Comparison of ENCODE assay signal across 21 mouse cellular contexts in the genomic region with DNA sequence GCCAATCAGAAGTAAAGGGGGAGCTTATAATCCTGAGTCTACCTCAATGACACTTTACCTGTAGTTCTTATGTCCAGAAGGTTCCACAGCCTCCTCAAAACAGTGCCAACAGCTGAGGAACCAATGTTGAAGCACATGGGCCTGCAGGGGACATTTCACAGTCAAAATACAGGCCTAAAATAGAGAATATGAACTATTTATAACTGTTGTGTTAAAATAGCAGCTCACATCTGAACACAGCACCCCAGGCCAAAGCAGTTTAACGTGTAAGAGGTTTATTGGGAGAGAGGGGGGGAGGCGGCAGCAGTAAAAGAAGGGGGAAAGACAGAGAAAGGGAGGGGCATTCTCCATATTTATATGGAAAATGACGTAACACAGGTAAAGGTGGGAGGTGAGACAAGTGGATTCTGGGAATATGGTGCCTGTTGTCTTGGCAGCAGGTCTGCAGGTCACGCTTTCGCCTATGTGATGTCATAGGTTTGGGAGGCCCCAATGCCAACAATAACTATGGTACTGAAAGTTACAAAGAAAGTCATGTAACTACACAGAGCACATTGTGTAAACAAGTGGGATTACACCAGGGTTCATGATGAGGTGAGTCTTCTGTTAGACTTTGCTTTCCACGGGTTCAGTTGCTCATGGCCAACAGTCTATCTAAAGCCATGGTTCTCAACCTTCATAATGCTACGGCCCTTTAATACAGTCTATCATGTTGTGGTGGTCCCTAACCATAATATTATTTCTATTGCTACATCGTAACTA. TPM values are rescaled to one million over a fixed set of nuclear protein-coding genes. Genes with fewer than 3 reads are reported as not detected.
DNase-seq lines count a peak whose midpoint lies in the region; ATAC-seq and TF ChIP-seq lines count a peak whose summit lies in the region.
"Had no signal": no experiment of that assay in that cellular context is flagged by ENCODE, and none has a peak within 500 bp of the region (broad histone marks: within the 10 kb centered on the region; RNA-seq: fewer than 3 reads in every experiment).

No protein-coding gene starts in this region.

- dilution Hi-C loops in CH12.LX (cut with MboI; ENCODE audit: extremely low pct_ligation_motif_present, extremely low pct_unique_long_range_greater_than_20kb, low sequenced_read_pairs) = no loop called here

- no peaks in the 10 kb centered on the region; the same call in 1 of the 2 replicates for H3K79me2 ChIP-seq in liver, adult 2 months (ENCODE audit: control insufficient read depth, insufficient read depth, low read length)
- H3K79me2 ChIP-seq in CH12.LX (replicated peaks; ENCODE audit: control insufficient read depth, extremely low read depth, insufficient read depth, poor library complexity, severe bottlenecking) = no peaks in the 10 kb centered on the region; the same call in 1 of the 2 replicates

- in situ Hi-C loops in CH12.LX (cut with MboI; ENCODE audit: low pct_ligation_motif_present, low pct_unique_long_range_greater_than_20kb, low sequenced_read_pairs) = no loop called here

- DNase-seq in heart, adult 18-20 months = peak; percentile 7 to 14
- no peak for DNase-seq in heart, postnatal 14 days
- DNase-seq in liver, adult 2 months (ENCODE audit: extremely low read depth, low read depth, low spot score) = peak; percentile 57
- no peak for DNase-seq in CH12.LX (ENCODE audit: extremely low read depth)
- DNase-seq in liver, postnatal 0 days = no peak
- DNase-seq: adrenal gland, adult 8-10 months; adrenal gland, postnatal 25 days; cerebellum, adult 18-20 months; cerebellum, adult 9-10 months; cerebellum, postnatal 14 days; gastrocnemius, postnatal 25 days had no signal

- no peaks in the 10 kb centered on the region for H3K4me1 ChIP-seq in liver, adult 2 months (ENCODE audit: control insufficient read depth, insufficient read depth, low read length)
- no peaks in the 10 kb centered on the region for H3K4me1 ChIP-seq in liver, embryonic 12.5 days
- peaks cover 15 to 38% of the 10 kb centered on the region in 2 experiments for H3K4me1 ChIP-seq in CH12.LX (ENCODE audit: control insufficient read depth in 1 of 2, insufficient read depth in 2 of 2)
- H3K4me1 ChIP-seq in liver, postnatal 0 days (ENCODE audit: insufficient read depth) = no peaks in the 10 kb centered on the region
- H3K4me1 ChIP-seq: heart, embryonic 13.5 days had no signal

- H3K4me2 ChIP-seq in liver, embryonic 12.5 days = no peak overlapping the region
- H3K4me2 ChIP-seq in CH12.LX (ENCODE audit: insufficient read depth, low read depth, poor library complexity, severe bottlenecking) = peak overlapping the region; percentile 15; the same call in 1 of the 2 replicates
- H3K4me2 ChIP-seq in liver, postnatal 0 days (ENCODE audit: low read depth, low read length) = no peak overlapping the region
- H3K4me2 ChIP-seq: forebrain, embryonic 13.5 days; heart, embryonic 13.5 days; hindbrain, embryonic 12.5 days; hindbrain, embryonic 15.5 days had no signal

- WGBS in liver, adult 2 months = 82% methylated on average over 8 of the region's 8 CpGs
- 81% methylated on average over 8 of the region's 8 CpGs for WGBS in liver, embryonic 12.5 days (ENCODE audit: insufficient replicate concordance)
- WGBS in liver, postnatal 0 days (ENCODE audit: insufficient replicate concordance) = 85% methylated on average over 8 of the region's 8 CpGs

- no peak for TF ChIP-seq EP300 in CH12.LX (IDR thresholded peaks at IDR 0.05; ENCODE audit: low read length)
- TF ChIP-seq EP300 in liver, postnatal 0 days (IDR thresholded peaks at IDR 0.05; ENCODE audit: low read depth) = no peak

- no peaks in the 10 kb centered on the region for H3K27me3 ChIP-seq in liver, adult 2 months (ENCODE audit: control insufficient read depth, insufficient read depth, low read length)
- no peaks in the 10 kb centered on the region for H3K27me3 ChIP-seq in liver, embryonic 12.5 days (replicated peaks)
- H3K27me3 ChIP-seq in CH12.LX (replicated peaks) = no peaks in the 10 kb centered on the region
- H3K27me3 ChIP-seq in liver, postnatal 0 days (ENCODE audit: insufficient read depth, low read length) = no peaks in the 10 kb centered on the region
- H3K27me3 ChIP-seq: forebrain, embryonic 13.5 days; heart, embryonic 13.5 days; hindbrain, embryonic 12.5 days; hindbrain, embryonic 15.5 days had no signal

- TF ChIP-seq CTCF in liver, adult 2 months (IDR thresholded peaks at IDR 0.05; ENCODE audit: low read depth, low read length) = no peak
- TF ChIP-seq CTCF in CH12.LX (conservative IDR thresholded peaks at IDR 0.05 in 1 of 2, IDR thresholded peaks at IDR 0.05 in 1 of 2; ENCODE audit: low read depth in 2 of 2, low read length in 2 of 2) = no peak
- no peak for TF ChIP-seq CTCF in liver, postnatal 0 days (IDR thresholded peaks at IDR 0.05; ENCODE audit: low read depth)

- no peak for TF ChIP-seq POLR2A in liver, adult 2 months (IDR thresholded peaks at IDR 0.05; ENCODE audit: extremely low read depth, insufficient read depth, low read length)
- TF ChIP-seq POLR2A in CH12.LX (IDR thresholded peaks at IDR 0.05; ENCODE audit: low read depth, low read length) = no peak

- intact Hi-C loops in heart, postnatal 14 days (cut with DNase I) = no loop called here

- H3K27ac ChIP-seq in liver, adult 2 months (replicated peaks; ENCODE audit: insufficient read depth, low read depth, low read length) = no peak overlapping the region
- no peak overlapping the region for H3K27ac ChIP-seq in liver, embryonic 12.5 days
- H3K27ac ChIP-seq in CH12.LX (ENCODE audit: insufficient read depth, low read depth) = no peak overlapping the region
- H3K27ac ChIP-seq in liver, postnatal 0 days (ENCODE audit: low read depth) = no peak overlapping the region
- H3K27ac ChIP-seq: forebrain, embryonic 10.5 days; forebrain, embryonic 13.5 days; heart, embryonic 13.5 days; hindbrain, embryonic 12.5 days; hindbrain, embryonic 15.5 days had no signal

- no peak for TF ChIP-seq RAD21 in CH12.LX (IDR thresholded peaks at IDR 0.05; ENCODE audit: low read depth, low read length)

- no peak for ATAC-seq in liver, embryonic 12.5 days
- peak; percentile 63 for ATAC-seq in liver, postnatal 0 days
- ATAC-seq: activated CD4-positive, CD25-positive, alpha-beta regulatory T cell, adult 4 months; CD4-positive, CD25-positive, alpha-beta regulatory T cell, adult 4 months; forebrain, embryonic 13.5 days; forebrain, embryonic 16.5 days; intestine, postnatal 0 days had no signal

- no peaks in the 10 kb centered on the region for H3K9me3 ChIP-seq in liver, embryonic 12.5 days (replicated peaks)
- no peaks in the 10 kb centered on the region for H3K9me3 ChIP-seq in CH12.LX (replicated peaks; ENCODE audit: low read length)
- H3K9me3 ChIP-seq in liver, postnatal 0 days (ENCODE audit: low read length) = no peaks in the 10 kb centered on the region
- H3K9me3 ChIP-seq: forebrain, embryonic 10.5 days; forebrain, embryonic 13.5 days; heart, embryonic 13.5 days; hindbrain, embryonic 12.5 days; hindbrain, embryonic 15.5 days had no signal

- H3K4me3 ChIP-seq in liver, adult 2 months (ENCODE audit: insufficient read depth, low read depth, low read length) = no peak overlapping the region
- H3K4me3 ChIP-seq in liver, embryonic 12.5 days = no peak overlapping the region
- no peak overlapping the region for H3K4me3 ChIP-seq in CH12.LX (replicated peaks in 1 of 3; ENCODE audit: low read depth in 2 of 3, low read length in 2 of 3, poor library complexity in 1 of 3)
- no peak overlapping the region for H3K4me3 ChIP-seq in liver, postnatal 0 days (ENCODE audit: low read depth, low read length)
- H3K4me3 ChIP-seq: forebrain, embryonic 10.5 days; forebrain, embryonic 13.5 days; heart, embryonic 13.5 days; hindbrain, embryonic 12.5 days; hindbrain, embryonic 15.5 days had no signal

- no peaks in the 10 kb centered on the region for H3K36me3 ChIP-seq in liver, adult 2 months (ENCODE audit: control insufficient read depth, insufficient read depth, low read length)
- H3K36me3 ChIP-seq in liver, embryonic 12.5 days = no peaks in the 10 kb centered on the region
- H3K36me3 ChIP-seq in CH12.LX (replicated peaks in 1 of 2; ENCODE audit: control insufficient read depth in 1 of 2, insufficient read depth in 1 of 2, low read length in 1 of 2) = peaks cover 0 to 5% of the 10 kb centered on the region in 2 experiments
- no peaks in the 10 kb centered on the region for H3K36me3 ChIP-seq in liver, postnatal 0 days (replicated peaks; ENCODE audit: insufficient read depth, low read length)
- H3K36me3 ChIP-seq: forebrain, embryonic 10.5 days; heart, embryonic 13.5 days; hindbrain, embryonic 12.5 days; hindbrain, embryonic 15.5 days had no signal

- no peak overlapping the region for H3K9ac ChIP-seq in liver, adult 2 months (ENCODE audit: low read depth, low read length)
- H3K9ac ChIP-seq in liver, embryonic 12.5 days = no peak overlapping the region
- no peak overlapping the region for H3K9ac ChIP-seq in CH12.LX (ENCODE audit: insufficient read depth, low read depth)
- H3K9ac ChIP-seq in liver, postnatal 0 days (replicated peaks) = no peak overlapping the region
- H3K9ac ChIP-seq: forebrain, embryonic 13.5 days; heart, embryonic 13.5 days; hindbrain, embryonic 12.5 days; hindbrain, embryonic 15.5 days had no signal

TF ChIP-seq in CH12.LX, 34 proteins besides CTCF, POLR2A, EP300 and RAD21:
- no peak for TF ChIP-seq GABPA (IDR thresholded peaks at IDR 0.05; ENCODE audit: insufficient replicate concordance, low read depth, low read length)
- TF ChIP-seq JUND (conservative IDR thresholded peaks at IDR 0.05; ENCODE audit: low read depth, low read length) = no peak
- TF ChIP-seq MEF2A (IDR thresholded peaks at IDR 0.05; ENCODE audit: borderline replicate concordance, low read depth, low read length) = peak; percentile 62; the same call in 1 of the 2 replicates
- no peak for TF ChIP-seq ZNF384 (IDR thresholded peaks at IDR 0.05; ENCODE audit: low read depth, low read length)

RNA-seq across cellular contexts. Expression of gene Vps41, which starts 56.5 kb away (rescaled TPM):
- total RNA-seq in heart, adult 18-20 months (2021) = 10 to 100 TPM; 32.4 to 32.9 TPM
- 10 to 100 TPM; 32.7 to 35.2 TPM for total RNA-seq in heart, postnatal 14 days (2021)
- total RNA-seq in liver, adult 2 months (2014; rRNA removed) = 41.7 and 43.3 TPM in 2 replicates
- 8.8 and 10.0 TPM in 2 replicates for polyA plus RNA-seq in liver, adult 2 months (2012; rRNA removed)
- 30.2 and 30.9 TPM in 2 replicates for polyA plus RNA-seq in liver, embryonic 12.5 days (2016; fragmentation: Nextera tagmentation; extraction: Ambion mirVana)
- total RNA-seq in CH12.LX (2012; rRNA removed) (41.7 and 41.9 TPM in 2 replicates), CH12.LX (2014; rRNA removed) (59.2 and 64.9 TPM in 2 replicates)
- polyA plus RNA-seq in CH12.LX (2012; ENCODE audit: insufficient read length, low read depth) = 48.1 and 48.2 TPM in 2 replicates
- 16.7 and 17.0 TPM in 2 replicates for polyA plus RNA-seq in liver, postnatal 0 days (2015; fragmentation: Nextera tagmentation; extraction: Ambion mirVana)

Comparison
In these comparisons a context has a peak if more than half of its experiments do, and no peak if none do; other contexts are left out.
1. DNase-seq: peak in heart, adult 18-20 months (2 of 2) and liver, adult 2 months (single experiment); none in heart, postnatal 14 days (0 of 2), CH12.LX (single experiment) and liver, postnatal 0 days (single experiment).